Mouse (Mus musculus): ENCODE measurements around the gene Clasp1.
A peak's percentile ranks its signal among the peaks of the same experiment; 100 is the strongest.

The Clasp1 gene

GRCm38 (mm10) chr1:118402966-118403365, 14.1 kb downstream of the Clasp1 start:
- DNase-seq (ENCODE audit: low spot score in 2 of 2), result no peak

GRCm38 (mm10) chr1:118403440-118403839, 14.6 kb downstream of the Clasp1 start:
- no peak for DNase-seq (ENCODE audit: low spot score in 2 of 2)

GRCm38 (mm10) chr1:118407586-118408250, 18.9 kb downstream of the Clasp1 start:
- no peak for DNase-seq (ENCODE audit: low spot score in 2 of 2)

- DNase-seq (ENCODE audit: low spot score in 2 of 2), result no peak
Observed at GRCm38 (mm10) chr1:118409249-118409648, 20.4 kb downstream of the Clasp1 start.

GRCm38 (mm10) chr1:118410824-118411223, 22.0 kb downstream of the Clasp1 start:
- no peak for DNase-seq (ENCODE audit: low spot score in 2 of 2)

- no peak for DNase-seq (ENCODE audit: low spot score in 2 of 2)
Observed at GRCm38 (mm10) chr1:118413169-118413568, 24.3 kb downstream of the Clasp1 start.

GRCm38 (mm10) chr1:118417047-118417730, 28.3 kb downstream of the Clasp1 start:
- peak in 1 of 2 experiments; percentile 19 for DNase-seq (ENCODE audit: low spot score in 2 of 2)

GRCm38 (mm10) chr1:118419399-118419798, 30.5 kb downstream of the Clasp1 start:
- DNase-seq (ENCODE audit: low spot score in 2 of 2), result no peak

- peak in 1 of 2 experiments; percentile 27 for DNase-seq (ENCODE audit: low spot score in 2 of 2)
Observed at GRCm38 (mm10) chr1:118421149-118421548, 32.3 kb downstream of the Clasp1 start.

GRCm38 (mm10) chr1:118422812-118423211, 34.0 kb downstream of the Clasp1 start:
- DNase-seq (ENCODE audit: low spot score in 2 of 2), result no peak

- no peak for DNase-seq (ENCODE audit: low spot score in 2 of 2)
Observed at GRCm38 (mm10) chr1:118425982-118426381, 37.1 kb downstream of the Clasp1 start.

- DNase-seq (ENCODE audit: low spot score in 2 of 2), result no peak
Observed at GRCm38 (mm10) chr1:118428354-118429084, 39.7 kb downstream of the Clasp1 start.

GRCm38 (mm10) chr1:118431548-118431947, 42.7 kb downstream of the Clasp1 start:
- DNase-seq (ENCODE audit: low spot score in 2 of 2), result no peak

- DNase-seq (ENCODE audit: low spot score in 2 of 2), result no peak
Observed at GRCm38 (mm10) chr1:118435001-118435473, 46.2 kb downstream of the Clasp1 start.

- DNase-seq (ENCODE audit: low spot score in 2 of 2), result no peak
Observed at GRCm38 (mm10) chr1:118437856-118438255, 49.0 kb downstream of the Clasp1 start.

GRCm38 (mm10) chr1:118438332-118438731, 49.5 kb downstream of the Clasp1 start:
- DNase-seq (ENCODE audit: low spot score in 2 of 2), result no peak

GRCm38 (mm10) chr1:118440547-118440946, 51.7 kb downstream of the Clasp1 start:
- no peak for DNase-seq (ENCODE audit: low spot score in 2 of 2)

GRCm38 (mm10) chr1:118444420-118444819, 55.6 kb downstream of the Clasp1 start:
- no peak for DNase-seq (ENCODE audit: low spot score in 2 of 2)

GRCm38 (mm10) chr1:118444988-118445387, 56.1 kb downstream of the Clasp1 start:
- DNase-seq (ENCODE audit: low spot score in 2 of 2), result no peak

- DNase-seq (ENCODE audit: low spot score in 2 of 2), result no peak
Observed at GRCm38 (mm10) chr1:118445441-118445840, 56.6 kb downstream of the Clasp1 start.

GRCm38 (mm10) chr1:118446006-118446405, 57.1 kb downstream of the Clasp1 start:
- DNase-seq (ENCODE audit: low spot score in 2 of 2), result no peak

GRCm38 (mm10) chr1:118447131-118447530, 58.3 kb downstream of the Clasp1 start:
- no peak for DNase-seq (ENCODE audit: low spot score in 2 of 2)

- DNase-seq (ENCODE audit: low spot score in 2 of 2), result no peak
Observed at GRCm38 (mm10) chr1:118448214-118448613, 59.4 kb downstream of the Clasp1 start.
